Mouse (Mus musculus) cerebellum, adult 2 months (tissue): ENCODE measurements around the gene Limd1.

Experiments
- CTCF ChIP-seq: fragments of 200-500 bp; IDR thresholded peaks from 2 replicates; pipeline ENCODE4 v1.5.1; 2011; ENCODE audit warnings: low read depth, mild to moderate bottlenecking, control low read depth, low read length, moderate library complexity, borderline replicate concordance; ENCODE audit not compliant: insufficient read depth
- POLR2A ChIP-seq: fragments of 200-500 bp; IDR thresholded peaks from 2 replicates; pipeline ENCODE4 v1.6.1; 2011; ENCODE audit warnings: low read length, control low read depth, borderline replicate concordance; ENCODE audit not compliant: insufficient read depth

DNA sequence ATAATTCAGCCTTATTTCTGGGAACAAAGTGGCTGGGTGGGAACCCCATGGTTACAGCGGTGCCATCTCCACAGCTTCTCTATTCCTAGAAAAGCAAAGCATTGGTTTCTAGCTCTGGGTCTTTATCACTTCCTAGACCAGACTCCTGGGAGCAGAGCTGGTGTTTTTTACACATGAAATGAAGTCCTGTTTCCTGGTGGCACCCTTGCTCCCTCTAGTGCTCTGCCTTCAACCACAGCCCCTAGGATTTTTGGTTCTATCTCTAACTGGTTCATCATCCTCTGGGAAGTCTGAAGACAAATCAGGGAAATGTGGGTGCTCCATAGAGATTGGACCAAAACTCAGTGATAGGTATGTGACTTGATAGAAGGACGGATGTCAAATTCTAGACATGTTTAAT lies 28.9 kb downstream of the Limd1 start:
- no peak for TF ChIP-seq POLR2A
- no peak for TF ChIP-seq CTCF
